ENCODE assay signal across 24 mouse cellular contexts in the genomic region with DNA sequence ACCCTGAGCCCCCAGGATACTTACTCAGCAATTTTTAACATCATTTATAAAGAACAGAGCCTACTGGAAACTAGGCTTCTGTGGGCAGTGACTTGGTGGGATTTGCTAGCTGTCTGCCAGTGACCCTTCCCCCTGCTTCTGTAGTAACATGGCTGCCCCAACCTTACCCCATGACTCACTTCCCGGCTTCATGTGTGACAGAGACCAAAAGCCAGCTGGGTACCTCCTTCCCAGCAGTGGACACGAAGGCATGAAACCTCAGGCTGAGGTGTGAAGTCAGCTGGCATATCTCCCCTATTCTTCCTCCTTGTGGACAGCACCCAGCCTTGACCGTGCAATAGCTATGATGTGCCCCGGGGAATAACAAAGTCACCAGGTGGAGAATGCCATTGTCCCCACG. TPM values are rescaled to one million over a fixed set of nuclear protein-coding genes. Genes with fewer than 3 reads are reported as not detected.
"Had no signal": no experiment of that assay in that cellular context is flagged by ENCODE, and none has a peak within 500 bp of the region (broad histone marks: within the 10 kb centered on the region; RNA-seq: fewer than 3 reads in every experiment).

No protein-coding gene starts in this region.

- H3K27ac ChIP-seq: limb, embryonic 12.5 days; limb, embryonic 15.5 days; liver, embryonic 12.5 days; liver, embryonic 15.5 days; lung, embryonic 15.5 days; midbrain, embryonic 12.5 days had no signal

- H3K4me2 ChIP-seq: limb, embryonic 12.5 days; limb, embryonic 15.5 days; liver, embryonic 12.5 days; liver, embryonic 15.5 days; lung, embryonic 15.5 days; midbrain, embryonic 12.5 days; midbrain, embryonic 15.5 days; neural tube, embryonic 13.5 days had no signal

- H3K4me3 ChIP-seq: limb, embryonic 12.5 days; limb, embryonic 15.5 days; liver, embryonic 12.5 days; liver, embryonic 15.5 days; lung, embryonic 15.5 days; midbrain, embryonic 12.5 days; midbrain, embryonic 15.5 days; neural tube, embryonic 13.5 days had no signal

- H3K27me3 ChIP-seq: liver, embryonic 15.5 days; lung, embryonic 15.5 days; midbrain, embryonic 15.5 days had no signal

- H3K9me3 ChIP-seq: limb, embryonic 12.5 days; limb, embryonic 15.5 days; liver, embryonic 12.5 days; liver, embryonic 15.5 days; lung, embryonic 15.5 days; midbrain, embryonic 12.5 days; midbrain, embryonic 15.5 days; neural tube, embryonic 13.5 days had no signal

- DNase-seq: kidney, adult 18-20 months; kidney, adult 9 months; kidney, postnatal 14 days; kidney, postnatal 4 days; left cerebral cortex, postnatal 4 days; lung, adult 18-20 months; lung, postnatal 10 days; lung, postnatal 36 days; right cerebral cortex, adult 18-20 months; right cerebral cortex, postnatal 14 days; right cerebral cortex, postnatal 4 days; spleen, adult 18-20 months; thymus, adult 18-20 months; thymus, postnatal 4 days had no signal

- H3K9ac ChIP-seq: limb, embryonic 12.5 days; limb, embryonic 15.5 days; liver, embryonic 12.5 days; liver, embryonic 15.5 days; lung, embryonic 15.5 days; midbrain, embryonic 12.5 days; midbrain, embryonic 15.5 days; neural tube, embryonic 13.5 days had no signal

- H3K36me3 ChIP-seq: limb, embryonic 15.5 days; liver, embryonic 12.5 days; liver, embryonic 15.5 days; lung, embryonic 15.5 days; midbrain, embryonic 12.5 days; midbrain, embryonic 15.5 days; neural tube, embryonic 13.5 days had no signal

RNA-seq across cellular contexts. Expression of a gene that starts 39.8 kb away (rescaled TPM):
- total RNA-seq: neutrophil, adult 5-6 weeks had no signal
- polyA plus RNA-seq: liver, embryonic 15.5 days; testis, adult 2 months had no signal

RNA-seq across cellular contexts. Expression of a gene that starts 59.3 kb away (rescaled TPM):
- total RNA-seq: neutrophil, adult 5-6 weeks had no signal
